Mouse (Mus musculus): ENCODE measurements around the gene Pou1f1.

Gene Pou1f1

DNA sequence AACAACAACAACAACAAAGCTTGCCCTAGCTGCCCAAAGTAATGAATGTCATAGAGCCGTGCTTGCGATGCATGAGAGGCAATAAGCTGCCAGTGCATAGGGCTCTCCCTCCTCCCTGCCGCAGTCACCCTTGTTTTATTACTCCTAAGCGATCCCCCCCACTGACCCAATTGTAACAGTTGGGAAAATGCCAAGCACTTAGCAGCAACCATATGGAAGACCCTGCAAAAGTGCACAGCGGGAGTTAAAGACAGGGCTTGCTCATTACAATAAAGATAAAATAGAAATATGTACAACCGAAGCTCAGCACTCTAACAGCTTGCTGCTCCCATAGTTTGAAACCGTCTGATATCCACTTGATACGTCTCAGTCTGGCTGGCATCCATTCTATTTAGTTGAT lies 44.0 kb downstream of the Pou1f1 start:
- no peak for DNase-seq (ENCODE audit: extremely low spot score)

DNA sequence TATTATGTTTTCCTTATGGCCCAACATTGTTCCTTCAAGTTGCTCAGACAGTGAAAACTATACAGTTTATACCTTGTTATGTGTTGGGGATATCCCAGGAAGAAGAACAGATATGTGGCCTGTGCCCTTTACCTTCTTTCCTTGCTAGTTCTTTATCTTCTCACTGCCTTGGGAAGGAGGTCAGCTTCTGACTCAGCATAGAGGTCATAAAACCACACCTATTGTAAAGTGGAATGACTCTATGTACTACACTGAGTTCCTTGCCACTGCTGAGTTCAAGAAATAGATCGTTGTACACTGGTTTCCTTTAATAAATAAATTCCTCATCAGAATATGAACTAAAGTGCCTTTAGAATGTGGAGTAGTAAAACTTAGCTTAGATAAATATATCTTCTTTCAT lies 44.6 kb downstream of the Pou1f1 start:
- DNase-seq (ENCODE audit: extremely low spot score), result no peak

DNA sequence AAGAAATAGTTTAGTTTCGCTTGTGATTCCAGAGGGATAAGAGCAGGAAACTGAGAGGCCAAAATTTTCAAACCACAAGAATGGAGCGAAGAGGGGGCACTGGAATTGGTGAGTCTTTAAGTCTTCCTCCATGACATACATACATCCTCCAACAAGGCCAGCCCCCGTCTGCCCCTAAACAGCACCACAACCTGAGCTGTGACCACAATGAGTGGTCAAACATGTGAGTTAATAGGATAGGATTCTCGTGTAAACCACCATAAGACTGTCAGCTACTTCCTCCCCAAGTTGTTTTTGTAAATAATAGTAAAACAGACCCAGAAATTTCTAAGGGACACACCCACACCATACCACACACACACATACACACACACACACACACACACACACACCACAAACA lies 48.5 kb downstream of the Pou1f1 start:
- no peak for DNase-seq (ENCODE audit: extremely low spot score)

DNA sequence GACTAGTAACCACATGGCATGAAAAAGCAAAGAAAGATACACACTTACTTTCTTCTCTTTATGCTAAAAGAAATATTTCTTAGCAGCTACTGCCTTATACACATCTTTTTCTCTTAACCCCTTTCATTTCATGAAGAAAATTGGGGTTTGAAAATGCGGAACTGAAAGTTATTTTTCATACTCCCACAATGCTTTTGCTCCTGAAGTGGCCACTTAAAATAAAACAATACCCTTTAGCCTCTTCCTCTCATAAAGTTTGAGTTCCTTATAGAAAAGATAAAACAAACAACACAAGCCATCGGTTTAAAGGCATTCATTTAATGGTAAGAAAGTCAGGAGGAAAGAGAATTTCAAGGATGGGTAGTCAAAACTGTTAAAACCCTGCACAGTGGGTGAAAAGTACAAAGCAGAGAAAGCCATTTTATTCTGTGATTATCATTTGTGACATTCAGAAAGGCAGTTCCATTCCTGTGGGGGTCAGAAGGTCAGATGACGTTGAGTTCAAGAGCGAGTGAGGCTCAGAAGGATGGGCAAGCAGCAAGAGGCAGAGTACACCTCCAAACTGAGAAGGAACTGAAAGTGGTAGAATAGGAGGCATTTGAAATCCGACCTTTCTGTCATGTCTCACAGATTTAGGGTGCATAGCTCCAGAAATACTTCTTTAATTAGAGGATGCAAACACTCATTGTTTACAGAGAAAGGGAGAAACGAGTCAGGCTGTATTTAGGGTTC lies 57.2 kb downstream of the Pou1f1 start:
- DNase-seq (ENCODE audit: extremely low spot score), result no peak
